Mouse (Mus musculus): Measurements from ENCODE around the gene Mitf.

Mitf gene

DNA sequence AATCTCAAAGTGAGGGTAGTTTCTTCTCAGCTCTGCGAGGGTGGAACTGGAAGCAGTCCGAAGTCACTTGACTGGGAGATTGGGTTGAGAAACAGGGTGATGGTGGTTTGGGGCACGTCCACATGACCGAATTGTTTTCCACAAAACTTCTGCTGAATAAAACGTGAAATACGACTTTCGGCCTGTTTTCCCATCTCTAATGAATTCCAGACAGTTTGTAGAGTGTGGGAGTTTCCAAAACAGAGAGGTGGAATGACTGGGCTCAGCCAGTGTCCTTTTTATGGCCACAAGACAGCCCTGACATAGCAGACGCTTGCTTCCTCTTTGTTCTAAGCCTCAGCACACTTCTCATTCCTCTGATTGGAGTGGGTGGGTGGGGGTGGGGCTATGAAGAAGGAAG lies 13.7 kb downstream of the Mitf start:
- in situ Hi-C loops (cut with MboI; ENCODE audit: unreplicated experiment in 2 of 2): no loop called here

DNA sequence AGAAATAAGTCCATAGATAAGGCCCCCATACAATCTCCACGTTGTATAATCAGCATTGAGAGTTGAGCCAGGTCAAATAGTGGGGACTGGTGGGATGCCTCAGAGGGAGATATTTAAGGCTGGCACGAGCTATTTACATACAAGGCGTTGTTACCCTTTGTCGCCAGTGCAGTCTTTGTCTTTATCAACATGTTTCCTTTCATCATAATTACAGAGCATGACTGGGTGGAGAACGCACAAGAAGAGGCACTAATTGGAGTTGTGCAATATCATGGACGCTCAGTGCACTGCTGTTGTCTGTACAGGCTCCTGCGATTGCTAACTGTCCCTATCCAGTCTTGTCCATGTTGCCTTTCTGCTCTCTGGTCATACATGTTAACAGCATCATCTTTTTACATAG lies 15.0 kb downstream of the Mitf start:
- in situ Hi-C loops (cut with MboI; ENCODE audit: unreplicated experiment in 2 of 2): no loop called here

DNA sequence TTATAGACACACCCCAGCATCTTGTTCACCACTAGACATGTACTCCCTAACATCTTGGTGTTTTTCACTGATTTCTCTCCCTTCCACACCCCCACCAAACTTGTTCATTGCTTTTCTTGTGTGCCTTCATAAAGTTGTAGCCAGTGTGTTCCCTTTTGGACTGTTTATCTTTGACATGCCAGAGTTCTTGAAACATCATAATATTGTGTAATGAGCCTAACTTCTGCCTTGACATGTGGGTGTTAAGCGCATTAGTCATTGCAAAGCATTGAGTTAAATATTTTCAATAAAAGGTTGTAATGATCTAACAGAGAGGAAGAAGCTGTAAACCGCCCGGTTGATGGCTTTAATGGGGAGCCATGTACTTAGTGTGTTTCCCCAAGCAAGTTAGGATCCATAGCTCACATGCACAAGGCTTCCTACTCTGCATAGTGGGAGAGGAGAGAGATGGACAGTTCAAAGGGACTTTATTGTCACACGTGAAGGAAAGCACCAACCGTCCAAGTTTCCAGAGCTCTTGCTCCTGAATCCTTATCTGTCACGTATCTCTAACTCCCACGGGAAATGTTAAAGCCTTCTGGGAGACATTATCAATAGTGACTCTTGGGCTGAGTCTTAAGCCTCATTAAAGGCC lies 19.9 kb downstream of the Mitf start:
- in situ Hi-C loops (cut with MboI; ENCODE audit: unreplicated experiment in 2 of 2): no loop called here

DNA sequence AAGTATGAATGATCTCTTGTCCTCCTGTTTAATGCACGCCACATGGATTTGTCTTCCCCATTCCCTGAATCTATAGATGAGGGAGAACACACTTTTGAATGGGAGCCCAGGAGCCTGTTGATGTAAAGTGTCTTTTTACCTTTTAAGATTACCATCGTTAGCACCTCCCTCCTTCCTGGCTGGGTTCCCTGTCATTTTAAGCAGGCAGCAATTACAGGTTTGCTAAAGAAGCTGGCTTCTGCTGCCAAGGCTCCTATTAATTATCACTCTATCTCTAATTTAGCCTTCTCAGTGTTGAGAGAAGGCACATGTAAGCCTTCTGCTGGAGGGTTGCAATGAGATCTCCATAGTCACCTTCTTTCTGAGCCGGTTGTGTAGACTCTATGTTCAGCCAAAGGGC lies 21.2 kb downstream of the Mitf start:
- in situ Hi-C loops (cut with MboI; ENCODE audit: unreplicated experiment in 2 of 2): no loop called here

DNA sequence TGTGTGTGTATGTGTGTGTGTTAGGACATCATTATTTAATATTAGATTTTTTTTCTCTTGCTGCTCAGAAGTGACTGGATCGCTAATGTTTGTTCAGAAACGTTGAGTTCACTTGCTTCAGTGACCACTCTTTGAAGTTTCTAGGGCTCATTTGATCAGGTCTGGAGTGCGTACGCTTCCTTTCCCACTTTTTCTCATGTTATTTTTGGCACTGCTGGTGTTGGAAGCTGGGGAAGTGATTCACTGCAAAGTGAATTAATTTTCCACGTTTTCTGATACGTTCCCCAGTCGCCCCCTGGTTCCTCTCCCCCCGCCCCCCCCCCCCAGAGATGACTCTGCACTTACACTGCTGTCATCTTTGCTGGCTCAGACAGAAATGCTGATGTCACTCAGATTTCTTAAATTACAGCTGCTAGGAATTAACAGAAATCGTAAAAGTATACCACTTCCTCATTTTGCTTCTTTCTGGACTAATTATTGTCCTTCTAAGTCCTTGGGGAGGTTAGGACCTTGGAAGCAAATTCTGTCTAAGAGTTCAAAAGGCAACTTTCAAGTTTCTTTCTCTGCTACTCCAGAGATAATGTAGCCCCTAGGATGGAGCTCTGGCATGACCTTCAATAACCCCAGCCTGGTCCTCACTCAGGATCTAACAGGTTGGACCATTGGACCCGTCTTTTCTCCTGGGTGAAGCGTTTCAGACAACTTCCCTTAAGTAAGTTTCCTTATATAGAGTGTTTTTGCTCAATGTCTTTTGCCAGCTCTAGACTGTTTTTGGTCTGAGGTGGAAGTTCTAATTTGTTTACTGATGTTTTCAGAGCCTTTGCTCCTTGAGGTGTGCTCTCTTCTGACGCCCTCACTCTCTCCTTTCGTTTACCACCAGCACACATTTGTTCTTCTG lies 22.2 kb downstream of the Mitf start:
- in situ Hi-C loops (cut with MboI; ENCODE audit: unreplicated experiment in 2 of 2): no loop called here

DNA sequence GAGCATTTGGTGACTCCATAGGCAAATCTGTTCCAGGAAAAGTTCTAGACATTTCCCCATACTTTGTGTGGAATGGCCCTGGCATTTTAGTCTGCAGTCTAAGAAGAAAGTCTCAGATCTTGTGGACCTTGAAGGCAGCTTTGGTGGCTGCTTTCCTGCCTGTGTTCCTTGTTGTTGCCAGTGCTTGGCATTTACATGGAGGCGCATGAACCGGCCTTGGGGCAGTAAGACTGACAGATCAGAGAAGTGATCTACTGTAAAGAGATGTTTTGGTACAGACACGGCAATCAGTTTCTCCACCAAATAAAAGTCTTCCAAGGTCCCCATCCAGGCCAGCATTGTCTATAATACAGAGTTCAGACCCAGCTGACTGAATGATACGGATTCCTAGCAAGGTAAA lies 25.6 kb downstream of the Mitf start:
- in situ Hi-C loops (cut with MboI; ENCODE audit: unreplicated experiment in 2 of 2): no loop called here

DNA sequence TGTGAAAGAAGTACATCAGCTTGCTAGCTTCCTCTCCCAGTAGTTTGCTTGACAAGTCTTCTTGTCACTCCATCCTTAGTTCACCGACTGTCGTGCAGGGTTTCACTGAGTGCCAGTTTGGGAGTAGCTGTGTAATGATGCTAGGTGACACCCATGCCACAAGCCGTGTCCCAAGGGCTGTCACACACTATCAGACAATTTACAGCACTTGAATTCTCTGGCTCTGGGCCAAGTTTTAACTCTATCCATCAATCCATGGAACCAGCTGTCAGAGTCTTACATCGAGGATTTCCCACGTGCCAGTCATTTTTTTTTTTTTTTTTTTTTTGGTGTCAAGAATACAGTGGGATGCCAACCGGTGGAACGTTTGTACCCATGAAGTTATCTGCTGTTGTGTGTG lies 29.3 kb downstream of the Mitf start:
- in situ Hi-C loops (cut with MboI; ENCODE audit: unreplicated experiment in 2 of 2): no loop called here

DNA sequence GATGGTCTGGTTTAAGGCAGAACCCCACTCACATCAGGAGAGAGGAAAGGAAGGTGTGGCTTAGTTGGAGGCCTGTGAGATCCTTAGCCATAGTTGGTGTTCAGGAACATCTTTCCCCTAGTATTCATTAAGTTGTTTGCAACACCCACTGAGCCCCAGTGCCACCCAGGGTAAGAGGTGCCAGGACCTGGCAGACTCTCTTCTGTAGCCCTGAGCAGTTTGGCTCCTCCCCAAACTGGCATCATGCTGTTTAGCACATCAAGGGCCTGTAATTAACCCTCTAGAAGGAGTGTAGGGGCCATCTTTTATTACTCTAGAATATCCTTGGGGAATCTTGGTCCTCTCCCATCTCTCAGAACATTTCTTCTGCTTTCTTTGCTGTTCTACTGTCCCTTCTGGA lies 30.9 kb downstream of the Mitf start:
- in situ Hi-C loops (cut with MboI; ENCODE audit: unreplicated experiment in 2 of 2): no loop called here

DNA sequence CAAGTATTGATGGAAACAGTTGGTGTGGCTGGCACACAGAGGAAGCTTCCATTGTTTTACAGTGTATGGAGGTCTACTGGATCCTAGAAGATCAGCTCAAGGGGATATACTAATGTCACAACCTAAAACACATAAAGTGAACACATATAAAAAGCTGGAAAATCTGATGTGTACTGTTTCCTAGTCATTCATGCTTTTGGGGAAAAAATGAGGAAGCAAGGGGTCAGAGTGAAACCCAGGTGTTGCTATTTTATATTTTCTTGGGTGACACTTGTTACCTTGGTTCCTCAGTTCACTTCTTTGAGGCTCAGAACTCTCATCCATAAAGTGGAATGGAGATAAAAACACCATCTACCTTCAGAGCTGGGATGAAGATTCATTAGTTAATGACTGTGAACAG lies 32.7 kb downstream of the Mitf start:
- in situ Hi-C loops (cut with MboI; ENCODE audit: unreplicated experiment in 2 of 2): no loop called here

DNA sequence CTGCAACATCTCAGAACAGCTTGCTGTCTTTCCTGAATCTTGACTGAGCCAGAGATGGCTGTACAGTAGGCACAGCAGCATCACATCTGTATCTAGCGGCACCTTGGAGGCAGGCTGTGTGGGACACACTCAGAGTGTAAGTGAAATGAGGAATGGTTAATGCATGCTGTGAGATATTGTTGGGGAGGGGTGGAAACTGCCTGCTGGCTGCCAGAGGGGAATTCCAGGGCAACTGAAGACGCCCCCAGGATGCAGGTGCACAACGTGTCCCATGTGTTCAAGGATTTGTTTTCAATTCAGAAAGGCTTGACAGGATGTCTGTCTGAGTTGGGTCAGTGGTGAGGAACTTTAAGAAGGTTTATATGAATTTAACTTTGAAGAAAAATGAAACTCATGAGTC lies 37.3 kb downstream of the Mitf start:
- in situ Hi-C loops (cut with MboI; ENCODE audit: unreplicated experiment in 2 of 2): no loop called here

DNA sequence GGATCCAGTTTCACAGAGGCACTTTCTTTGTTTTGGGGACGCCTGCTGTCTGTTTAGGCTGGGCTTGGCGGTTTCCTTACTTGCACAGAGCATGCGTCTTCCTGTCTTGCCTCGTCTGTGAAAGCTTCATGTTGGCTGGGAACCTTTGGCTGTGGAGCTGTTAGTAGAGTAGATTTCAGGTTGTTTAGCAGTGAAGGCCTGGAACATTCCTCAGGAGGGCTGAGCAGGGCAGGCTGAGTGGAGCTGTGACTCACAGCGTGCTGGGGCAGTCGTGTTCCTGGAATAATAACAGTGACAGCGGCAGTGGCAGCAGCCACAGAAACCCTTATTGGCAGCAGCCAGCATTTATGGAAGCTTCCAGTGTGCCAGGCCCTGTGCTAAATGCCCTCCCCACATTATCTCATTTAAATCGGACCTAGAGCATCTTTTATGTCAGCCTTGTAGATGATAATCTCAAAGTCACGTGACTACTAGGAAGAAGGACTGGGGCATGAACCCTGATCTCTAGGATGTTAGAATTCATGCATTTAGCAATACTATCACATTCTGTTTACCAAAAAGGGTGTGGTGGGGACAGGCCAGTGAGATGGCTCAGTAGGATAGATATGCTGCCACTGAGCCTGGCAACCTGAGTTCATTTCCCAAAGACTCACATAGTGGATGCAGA lies 41.5 kb downstream of the Mitf start:
- in situ Hi-C loops (cut with MboI; ENCODE audit: unreplicated experiment in 2 of 2): no loop called here

DNA sequence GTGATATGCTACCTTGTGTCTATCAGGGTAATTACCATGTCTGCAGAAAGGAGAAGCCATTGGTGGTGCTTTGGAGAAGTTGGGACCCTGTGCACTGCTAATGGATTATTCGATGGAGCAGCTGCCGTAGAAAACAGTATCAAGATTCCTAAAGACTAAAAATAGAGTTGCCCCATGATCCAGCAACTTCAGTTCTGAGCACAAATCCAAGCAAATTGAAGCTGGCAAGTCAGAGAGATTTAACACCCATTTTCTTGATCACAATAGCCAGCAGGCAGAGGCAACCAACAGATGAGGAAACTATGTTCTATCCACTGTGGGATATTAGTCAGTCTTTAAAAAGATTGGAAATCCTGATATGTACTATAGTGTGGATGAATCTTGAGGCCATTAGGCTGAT lies 47.4 kb downstream of the Mitf start:
- in situ Hi-C loops (cut with MboI; ENCODE audit: unreplicated experiment in 2 of 2): no loop called here

DNA sequence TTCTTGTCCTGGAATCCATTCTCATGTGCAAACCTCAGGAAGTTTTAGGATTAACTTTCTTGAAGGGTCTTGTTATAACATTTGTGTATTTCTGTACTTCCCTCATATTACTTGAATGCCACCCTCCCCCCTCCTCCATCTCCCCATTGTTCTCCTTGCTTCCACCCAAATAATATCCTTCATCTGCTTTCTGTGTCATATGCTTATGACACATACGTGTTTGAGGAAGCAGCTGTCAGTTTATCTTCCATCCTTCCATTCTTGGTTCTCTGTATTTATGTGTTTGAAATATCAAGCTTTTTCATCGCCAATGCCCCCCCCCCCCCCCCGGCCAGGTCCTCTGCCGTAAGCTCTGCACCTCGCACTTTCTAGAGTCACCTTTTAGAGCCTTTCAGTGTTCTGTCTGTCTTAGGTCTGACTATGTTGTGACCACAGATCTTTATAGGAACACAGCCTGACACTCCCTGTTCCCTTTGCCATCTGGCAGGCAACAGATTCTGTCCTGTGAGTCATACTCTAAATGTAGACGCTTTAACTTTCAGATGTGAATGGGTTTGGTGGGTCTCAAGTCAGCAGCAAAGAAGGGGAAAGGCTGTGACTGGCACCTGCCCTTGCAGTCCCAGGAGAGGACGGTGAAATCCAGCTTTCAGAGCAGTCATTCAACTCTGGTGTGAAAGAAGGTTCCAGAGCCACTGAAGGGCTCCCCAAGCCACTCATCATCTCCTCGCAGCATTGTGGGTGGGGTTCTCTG lies 48.7 kb downstream of the Mitf start:
- in situ Hi-C loops (cut with MboI; ENCODE audit: unreplicated experiment in 2 of 2): no loop called here

DNA sequence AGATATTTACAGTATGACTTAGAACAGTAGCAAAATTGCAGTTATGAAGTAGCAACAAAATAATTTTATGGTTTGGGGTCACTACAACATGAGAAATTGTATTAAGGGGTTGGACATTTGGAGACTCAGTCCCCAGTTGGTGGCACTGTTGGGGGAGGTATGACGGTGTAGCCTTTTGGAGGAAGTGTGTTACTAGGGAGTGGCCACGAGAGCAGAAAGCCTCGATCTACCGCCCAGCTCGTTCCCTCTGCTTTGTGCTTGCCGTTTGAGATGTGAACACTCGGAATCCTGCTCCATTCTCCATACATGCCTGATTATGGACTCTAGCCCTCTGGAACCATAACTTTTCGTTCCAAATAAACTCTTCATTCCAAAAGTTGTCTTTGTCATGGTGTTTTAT lies 49.6 kb downstream of the Mitf start:
- in situ Hi-C loops (cut with MboI; ENCODE audit: unreplicated experiment in 2 of 2): no loop called here

DNA sequence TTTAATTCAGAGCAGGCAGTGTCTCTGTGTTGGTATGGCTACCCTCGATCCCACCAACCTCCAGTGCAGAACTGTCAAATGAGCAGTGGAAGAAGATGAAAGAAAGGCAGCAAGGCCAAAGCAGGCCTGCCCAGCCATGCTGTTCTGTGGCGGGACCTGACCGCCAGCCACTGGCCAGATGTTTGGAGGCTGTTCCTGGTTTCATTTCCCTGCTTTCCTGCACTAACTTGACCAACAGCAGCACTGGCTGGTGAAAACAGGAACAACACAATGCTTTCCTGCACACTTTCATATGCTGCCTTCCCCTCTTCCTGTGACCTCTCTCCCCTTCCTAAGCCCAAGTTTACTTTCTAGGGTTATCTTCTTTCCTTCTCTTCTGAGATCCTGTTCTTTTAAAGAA lies 50.8 kb downstream of the Mitf start:
- in situ Hi-C loops (cut with MboI; ENCODE audit: unreplicated experiment in 2 of 2): no loop called here

DNA sequence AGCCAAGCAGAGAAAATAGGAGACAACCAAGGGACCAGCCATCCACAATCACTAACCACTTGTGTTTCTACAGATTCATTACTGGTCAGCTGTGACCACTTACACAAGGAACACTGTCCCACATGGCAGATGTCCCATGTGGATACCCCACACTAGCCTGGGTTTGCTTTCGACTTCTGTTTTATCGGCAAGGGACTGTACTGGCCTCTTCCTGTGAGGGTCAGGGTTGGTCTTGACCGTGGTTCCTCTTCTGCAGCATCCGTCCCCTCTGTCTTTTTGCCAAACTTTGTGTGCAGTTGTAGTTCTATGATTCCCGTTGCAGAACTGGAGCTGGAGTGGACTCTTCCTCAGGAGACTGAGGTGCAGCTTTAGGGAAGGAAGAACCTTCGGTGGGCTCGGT lies 59.7 kb downstream of the Mitf start:
- in situ Hi-C loops (cut with MboI; ENCODE audit: unreplicated experiment in 2 of 2): no loop called here

DNA sequence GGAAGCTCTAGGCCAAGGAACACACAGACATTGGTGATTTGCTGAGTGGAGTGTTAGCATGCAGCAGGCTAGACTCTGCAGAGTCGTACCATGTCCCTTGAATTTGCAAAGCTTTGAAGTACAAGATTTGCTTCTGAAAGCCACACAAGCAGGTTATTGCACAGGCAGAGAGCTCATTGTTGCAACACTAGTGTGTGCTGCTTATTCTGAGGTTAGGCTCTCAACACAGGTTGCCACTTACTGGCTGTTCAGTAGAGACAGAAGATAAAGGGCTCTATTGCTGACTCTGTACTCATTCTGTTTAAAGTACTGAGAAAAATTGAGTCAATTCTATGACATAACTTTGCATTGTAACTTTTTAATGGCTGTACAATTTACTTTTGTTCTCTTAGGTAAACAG lies 61.2 kb downstream of the Mitf start:
- in situ Hi-C loops (cut with MboI; ENCODE audit: unreplicated experiment in 2 of 2): no loop called here

DNA sequence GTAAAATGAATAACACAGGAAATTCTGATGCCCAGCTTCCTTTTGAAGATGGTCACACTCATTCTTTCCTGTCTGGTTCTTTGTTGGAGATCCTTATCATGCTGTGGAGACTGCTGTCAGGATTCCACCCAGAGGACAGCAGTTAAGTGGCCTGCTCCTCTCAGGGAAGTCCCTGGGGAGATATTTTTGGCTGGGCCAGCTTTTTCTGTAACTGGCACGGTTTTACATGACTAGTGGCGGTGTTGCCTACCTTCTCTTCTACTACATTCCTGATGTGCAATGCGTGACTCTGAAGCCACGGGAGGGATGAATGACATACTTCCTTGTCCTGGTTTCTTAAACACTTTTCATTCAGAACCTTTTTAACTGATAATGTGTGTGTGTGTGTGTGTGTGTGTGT lies 63.1 kb downstream of the Mitf start:
- in situ Hi-C loops (cut with MboI; ENCODE audit: unreplicated experiment in 2 of 2): no loop called here

DNA sequence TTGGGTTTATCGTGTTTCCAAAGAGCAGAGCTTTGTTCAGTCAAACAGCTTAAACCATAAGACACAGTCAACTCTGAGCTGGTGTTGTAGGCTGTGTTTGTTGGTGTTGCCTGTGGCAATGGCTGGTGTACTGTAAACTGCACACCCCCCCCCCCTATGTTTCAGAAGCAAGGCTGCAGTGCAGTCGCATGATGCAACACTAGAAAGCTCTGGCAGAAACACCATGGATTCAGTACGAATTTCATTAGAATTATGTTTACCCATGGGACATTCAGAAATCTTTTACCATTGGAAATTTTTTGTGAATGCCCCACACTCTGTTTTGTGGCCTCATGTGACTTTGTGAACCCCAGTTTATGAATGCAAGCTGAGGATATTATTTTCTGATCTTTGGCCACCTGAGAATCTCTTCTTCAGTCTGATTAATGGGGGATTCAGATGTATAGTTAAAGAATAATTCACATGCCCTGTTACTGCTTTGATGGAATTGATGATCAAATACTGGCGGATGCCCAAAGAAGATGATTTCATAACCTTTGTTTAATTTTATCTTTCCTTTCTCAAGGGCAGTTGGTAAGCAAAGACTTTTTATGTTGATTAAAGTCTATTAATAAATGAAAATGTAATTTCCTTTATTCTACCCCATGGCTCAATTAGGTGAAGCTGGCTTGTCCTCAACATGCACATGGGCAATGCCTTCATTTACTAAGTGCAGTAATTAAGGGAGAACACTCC lies 64.6 kb downstream of the Mitf start:
- in situ Hi-C loops (cut with MboI; ENCODE audit: unreplicated experiment in 2 of 2): no loop called here

DNA sequence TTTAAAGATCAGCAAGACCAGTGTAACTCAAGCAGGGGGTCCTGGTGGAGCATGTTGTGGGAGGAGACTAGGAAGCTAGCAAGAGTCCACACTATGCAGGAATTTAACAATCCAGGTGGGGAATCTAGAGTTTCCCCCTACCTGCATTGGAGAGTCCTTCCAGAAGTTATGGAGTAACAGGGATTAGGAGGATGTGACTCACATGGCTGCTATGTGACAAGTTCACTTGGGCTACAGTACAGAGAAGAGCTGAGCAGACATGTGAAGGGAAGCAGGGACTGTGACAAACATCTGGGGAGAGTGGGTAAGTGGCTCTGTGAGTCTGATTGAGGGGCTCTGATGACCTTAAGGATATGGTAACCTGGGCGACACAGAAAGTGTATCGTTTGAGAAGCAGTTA lies 66.2 kb downstream of the Mitf start:
- in situ Hi-C loops (cut with MboI; ENCODE audit: unreplicated experiment in 2 of 2): no loop called here
